Mouse (Mus musculus) left cerebral cortex, postnatal 14 days (tissue): ENCODE measurements around the gene Hist1h2aa. TPM values are rescaled to one million over a fixed set of nuclear protein-coding genes. Genes with fewer than 3 reads are reported as not detected.

Source experiments
- DNase-seq, 2 experiments: peaks; one replicate each; pipeline ENCODE4 v3.0.0; 2021 to 2022; ENCODE audit warnings: low spot score in 2 of 2, mixed read lengths in 1 of 2
- intact Hi-C: fragments of 180-260 bp; cut with DNase I; formaldehyde crosslinking; loops from one replicate; pipeline ENCODE4 v1.15.1; 2025
- microRNA-seq, 2 experiments: library from miRNA; unstranded; fragments of <30 nt; microRNA quantifications; one replicate each; pipeline ENCODE4 v1.2.0; 2022
- total RNA-seq, 2 experiments: library from RNA; stranded (reverse); gene quantifications; 2 replicates each; pipeline ENCODE4 v1.2.3; 2021

The Hist1h2aa gene
- total RNA-seq, 2 experiments from 2014 or later = not detected

DNA sequence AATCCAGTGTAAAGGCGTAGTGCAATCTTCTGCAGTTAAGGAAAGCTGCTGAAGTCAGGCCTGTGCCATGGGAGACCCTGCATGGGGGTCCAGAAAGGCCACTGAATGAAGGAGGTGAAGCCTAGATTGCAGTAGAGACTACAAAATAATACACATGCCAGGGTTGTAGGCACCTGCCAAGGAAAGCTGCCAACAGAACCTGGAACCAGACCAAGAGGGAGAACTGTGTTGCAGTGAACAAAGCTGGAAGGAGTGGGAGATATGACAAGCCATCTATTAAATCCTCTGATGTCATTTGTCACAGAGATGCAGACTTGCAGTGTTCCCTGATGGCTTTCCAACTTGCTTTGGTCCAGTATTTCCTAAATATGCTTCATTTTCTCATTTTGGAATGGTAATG lies 4.4 kb downstream of the Hist1h2aa start:
- intact Hi-C loops = no loop called here
- DNase-seq = peak; percentile 47 to 48

DNA sequence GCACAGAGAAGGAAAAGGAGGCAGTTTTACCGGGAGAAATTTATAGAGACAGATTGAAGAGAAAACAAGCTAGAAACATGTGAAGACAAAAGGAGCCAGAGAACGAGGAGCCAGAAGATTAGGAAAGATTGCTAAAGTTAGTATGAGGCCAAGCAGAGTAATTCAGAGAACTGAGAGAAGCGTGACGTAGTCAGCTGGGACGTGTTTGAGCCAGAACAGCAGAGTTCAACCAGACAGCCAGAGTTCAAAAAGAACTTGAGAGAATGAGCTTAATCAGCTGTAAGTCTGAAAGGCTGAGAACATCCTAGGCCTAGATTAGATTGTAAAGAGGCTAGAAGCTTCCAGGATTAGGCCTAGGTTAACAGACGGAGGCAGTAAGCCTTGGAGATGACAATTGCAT lies 6.0 kb downstream of the Hist1h2aa start:
- DNase-seq = no peak
- intact Hi-C loops = no loop called here

DNA sequence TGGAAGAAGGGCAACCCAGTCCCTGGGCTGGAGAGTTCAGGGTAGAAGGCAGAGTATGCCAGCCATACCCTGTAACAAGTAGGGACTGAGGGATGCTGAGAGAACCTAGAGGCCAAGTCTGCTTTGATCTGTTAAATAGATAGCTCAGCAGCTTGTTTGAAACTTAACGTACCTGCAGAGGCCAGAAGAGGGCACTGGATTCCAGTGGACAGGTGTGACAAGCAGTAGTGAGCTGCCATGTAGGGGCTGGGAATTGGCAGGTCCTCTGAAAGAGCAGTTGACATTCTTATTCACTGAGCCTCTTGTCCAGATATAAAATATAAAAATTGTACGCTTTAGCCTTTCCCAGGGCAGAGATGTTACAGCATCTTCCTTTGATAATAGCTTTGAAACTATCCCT lies 8.6 kb downstream of the Hist1h2aa start:
- intact Hi-C loops = no loop called here
- no peak for DNase-seq

DNA sequence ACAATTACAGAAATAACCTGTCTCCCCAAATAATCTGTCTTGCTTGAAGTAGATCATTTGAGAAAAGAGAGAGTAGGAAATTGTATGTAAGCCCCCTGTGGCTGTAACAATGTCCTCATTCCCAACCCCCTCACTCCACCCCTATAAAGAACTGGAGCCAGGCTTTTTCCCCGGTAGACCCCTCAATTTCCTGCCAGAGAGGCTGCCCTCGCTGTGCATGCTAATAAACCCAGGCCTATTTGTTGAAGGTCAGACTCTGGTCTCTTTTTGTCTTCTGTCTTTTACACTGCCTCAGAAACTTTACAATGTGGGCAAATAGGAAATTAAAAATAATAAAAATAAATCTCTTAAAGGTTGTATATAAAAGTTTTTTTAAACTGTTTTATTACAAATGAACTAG lies 12.0 kb downstream of the Hist1h2aa start:
- no peak for DNase-seq
- intact Hi-C loops = no loop called here

DNA sequence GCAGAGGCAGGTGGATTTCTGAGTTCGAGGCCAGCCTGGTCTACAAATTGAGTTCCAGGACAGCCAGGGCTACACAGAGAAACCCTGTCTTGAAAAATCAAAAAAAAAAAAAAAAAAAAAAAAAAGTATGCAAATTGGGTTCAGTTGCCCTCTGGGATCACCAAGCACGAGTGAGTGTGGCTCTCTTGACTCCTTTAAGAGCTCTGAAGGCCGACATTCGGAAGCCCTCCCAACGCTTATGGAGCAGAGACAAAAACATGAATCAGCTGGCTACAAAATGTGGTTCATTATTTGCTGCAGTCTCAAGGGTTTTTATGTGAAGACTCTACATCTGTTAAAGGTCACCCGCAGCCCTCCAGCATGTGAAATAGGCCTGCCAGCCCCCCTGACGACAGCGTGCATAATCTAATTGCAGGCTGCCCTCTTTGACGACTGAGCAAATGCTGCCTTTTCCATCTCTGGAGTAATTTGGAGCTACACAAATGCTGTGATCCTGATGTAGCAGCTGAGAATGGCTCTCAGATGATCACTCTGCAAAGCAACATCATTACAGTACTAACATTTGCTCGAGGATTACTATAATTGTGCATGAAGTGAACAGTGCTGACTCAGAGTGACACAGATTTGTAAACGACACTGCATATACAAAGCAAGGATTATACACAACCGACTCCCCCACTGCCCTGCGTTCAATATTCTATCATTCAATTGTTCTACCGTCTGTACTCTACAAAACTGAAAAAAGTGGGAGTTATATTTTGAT lies 15.4 kb downstream of the Hist1h2aa start:
- intact Hi-C loops = loop anchor here (5.0 kb wide), 1 partner anchor 117 kb away; no protein-coding TSS in a partner anchor
- DNase-seq = peak in 1 of 2 experiments; percentile 14

DNA sequence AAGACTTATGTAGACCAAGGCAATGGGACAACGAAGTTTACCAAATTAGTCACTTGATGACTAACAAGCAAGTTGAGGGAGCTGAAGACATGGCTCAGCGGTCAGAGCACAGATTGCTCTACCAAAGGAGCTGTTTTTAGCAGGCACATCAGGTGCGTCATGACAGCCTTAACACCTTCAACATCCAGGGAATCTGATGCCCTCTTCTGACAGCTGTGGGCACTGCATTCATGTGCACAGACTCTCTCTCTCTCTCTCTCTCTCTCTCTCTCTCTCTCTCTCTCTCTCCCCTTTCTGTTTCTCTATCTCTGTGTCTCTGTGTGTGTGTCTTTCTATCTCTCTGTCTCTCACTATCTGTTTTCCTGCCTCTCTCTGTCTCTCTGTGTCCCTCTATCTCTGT lies 16.7 kb downstream of the Hist1h2aa start:
- intact Hi-C loops = loop anchor here (5.0 kb wide), 1 partner anchor 119 kb away; no protein-coding TSS in a partner anchor
- DNase-seq = peak in 1 of 2 experiments; percentile 9

DNA sequence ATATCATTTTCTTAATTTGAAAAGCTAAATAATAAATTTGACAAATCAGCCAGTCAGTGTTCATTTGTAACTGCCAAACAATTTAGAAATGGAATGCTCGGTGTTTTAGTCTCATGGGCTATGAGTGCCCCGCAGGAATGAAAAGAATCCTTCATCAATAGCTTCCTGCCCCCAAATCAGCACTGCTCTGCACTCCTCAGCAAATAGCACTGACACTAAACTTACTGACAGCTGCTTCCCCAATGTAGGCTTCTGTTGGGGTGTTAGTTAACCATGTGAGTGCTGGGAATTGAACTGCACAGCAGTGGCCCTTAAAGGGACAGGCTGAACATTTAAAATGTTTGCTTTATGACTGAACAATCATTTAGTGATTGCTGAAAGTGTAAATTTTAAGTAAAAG lies 25.5 kb downstream of the Hist1h2aa start:
- DNase-seq = no peak
- intact Hi-C loops = no loop called here

DNA sequence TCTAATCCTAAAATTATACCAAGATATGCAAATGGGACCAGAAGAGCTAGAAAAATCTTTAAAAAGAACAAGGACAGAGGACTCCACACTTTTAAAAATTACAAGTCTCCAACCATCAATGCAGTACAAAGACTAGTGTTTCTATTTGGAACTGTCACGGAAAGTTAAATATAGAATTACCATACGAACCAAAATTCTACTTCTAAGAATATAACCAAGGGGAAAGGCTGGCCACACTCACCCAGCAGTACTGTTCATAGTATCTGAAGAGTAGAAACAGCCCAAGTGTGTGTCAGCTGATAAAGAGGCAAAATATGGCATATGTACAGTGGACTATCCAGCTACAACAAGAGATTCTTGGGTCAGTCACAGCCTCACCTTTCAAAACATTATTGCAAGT lies 30.6 kb downstream of the Hist1h2aa start:
- intact Hi-C loops = no loop called here
- no peak for DNase-seq

DNA sequence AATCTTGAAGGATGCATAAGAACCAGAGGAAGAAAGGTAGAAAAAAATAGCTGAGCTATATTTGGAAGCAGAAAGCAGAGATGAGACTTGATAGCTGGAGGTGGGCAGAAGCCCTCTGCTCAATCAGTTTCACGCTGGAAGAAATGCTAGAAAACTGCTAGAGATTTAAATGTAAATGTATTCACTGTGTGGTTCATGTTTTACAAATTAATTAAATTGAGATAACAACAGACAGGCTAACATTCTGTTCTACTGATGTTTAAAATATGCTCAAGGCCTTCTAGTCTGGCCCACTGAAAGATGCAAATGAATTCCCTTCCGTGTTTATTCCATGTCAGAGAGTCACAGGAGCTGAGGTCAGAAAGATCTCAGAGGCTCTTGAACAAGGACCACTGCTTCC lies 37.6 kb downstream of the Hist1h2aa start:
- intact Hi-C loops = no loop called here
- DNase-seq = peak in 1 of 2 experiments; percentile 8

DNA sequence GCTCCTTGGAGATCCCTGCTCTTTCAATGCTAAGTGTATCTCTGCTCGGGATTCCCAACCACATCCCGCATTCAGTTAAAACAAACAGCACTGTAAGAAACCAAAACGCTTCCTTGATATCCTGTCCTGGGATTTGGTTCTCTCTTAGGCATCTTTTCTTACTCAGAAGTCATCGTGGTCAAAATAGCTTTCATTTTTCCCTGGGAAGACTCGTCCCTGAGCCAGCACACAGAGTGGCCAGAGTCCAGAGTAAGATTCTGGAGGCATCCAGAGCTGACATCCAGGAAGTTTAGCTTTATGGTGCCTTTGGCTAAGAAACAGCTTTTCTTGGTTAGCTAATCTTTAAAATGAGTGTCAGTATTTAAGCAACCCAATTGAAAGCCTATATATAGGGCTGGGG lies 38.0 kb downstream of the Hist1h2aa start:
- intact Hi-C loops = no loop called here
- DNase-seq = no peak

Small RNA genes lying within 50 kb of the gene (microRNA-seq; reads per million reads assigned to microRNA genes)
- gene Gm44344 = 0 reads per million in 2 experiments

Other genes starting within 250 kb of the Hist1h2aa start
- under 1 TPM in 1 of 2 experiments, not detected in 1; 0.40 TPM for gene Hist1h1t, start 238.6 kb upstream of the Hist1h2aa start, total RNA-seq
- gene Hist1h4c, start 236.0 kb upstream of the Hist1h2aa start, total RNA-seq = 100 to 1,000 TPM; 100 to 103 TPM
- gene Hfe, start 223.6 kb upstream of the Hist1h2aa start, total RNA-seq = 1 to 10 TPM; 2.9 to 3.1 TPM
- 10 to 100 TPM; 55.8 to 75.9 TPM for gene Hist1h1c, start 195.7 kb upstream of the Hist1h2aa start, total RNA-seq
- 1 to 10 TPM; 6.8 to 7.2 TPM for gene Hist1h3c, start 188.9 kb upstream of the Hist1h2aa start, total RNA-seq
- 10 to 100 TPM; 18.8 to 20.7 TPM for gene Hist1h2bb, start 187.7 kb upstream of the Hist1h2aa start, total RNA-seq
- gene Hist1h2ab, start 183.3 kb upstream of the Hist1h2aa start, total RNA-seq = 10 to 100 TPM; 30.0 to 36.8 TPM
- 10 to 100 TPM; 16.5 to 23.8 TPM for gene Hist1h3b, start 182.2 kb upstream of the Hist1h2aa start, total RNA-seq
- gene Hist1h4b, start 177.4 kb upstream of the Hist1h2aa start, total RNA-seq = 10 to 100 TPM; 73.2 to 80.8 TPM
- 10 to 100 TPM; 68.8 to 69.0 TPM for gene Hist1h4a, start 173.2 kb upstream of the Hist1h2aa start, total RNA-seq
- gene Hist1h3a, start 172.1 kb upstream of the Hist1h2aa start, total RNA-seq = 10 to 100 TPM; 33.2 to 47.2 TPM
- 10 to 100 TPM; 20.4 to 29.2 TPM for gene Hist1h1a, start 170.8 kb upstream of the Hist1h2aa start, total RNA-seq
- not detected for gene Trim38, start 164.5 kb upstream of the Hist1h2aa start, total RNA-seq
- gene Slc17a2, start 127.5 kb upstream of the Hist1h2aa start, total RNA-seq = not detected
- gene Slc17a3, start 95.0 kb upstream of the Hist1h2aa start, total RNA-seq = under 1 TPM; 0.17 to 0.22 TPM
- not detected for gene Slc17a1, start 66.7 kb upstream of the Hist1h2aa start, total RNA-seq
- gene Slc17a4, start 19.5 kb upstream of the Hist1h2aa start, total RNA-seq = not detected
- not detected for gene Hist1h2ba, start 306 bp upstream of the Hist1h2aa start, total RNA-seq
- gene Scgn, start 56.8 kb downstream of the Hist1h2aa start, total RNA-seq = under 1 TPM; 0.32 to 0.42 TPM